Mouse (Mus musculus): Measurements from ENCODE around the gene Coil.

GRCm38 (mm10) chr11:89000527-89000819, 30.4 kb downstream of the Coil start:
- no peak for TF ChIP-seq GATA1 (IDR thresholded peaks at IDR 0.05; ENCODE audit: borderline replicate concordance, low read length)
- TF ChIP-seq FLI1 (IDR thresholded peaks at IDR 0.05; ENCODE audit: low read length) = no peak
